Mouse (Mus musculus) spleen, postnatal 0 days (tissue): ENCODE measurements around the gene Slc25a38. TPM values are rescaled to one million over a fixed set of nuclear protein-coding genes. Genes with fewer than 3 reads are reported as not detected.

Experiments
- polyA plus RNA-seq: library from polyadenylated mRNA; unstranded; fragments of >200 nt; fragmentation: Nextera tagmentation; extraction: Ambion mirVana; gene quantifications from 2 replicates; pipeline ENCODE4 v1.2.1, GENCODE M21; 2015

Slc25a38 gene
- polyA plus RNA-seq: 107 and 126 TPM in 2 replicates

GRCm38 (mm10) chr9:120110211-120111018, at the start of gene Slc25a38:
Gene Slc25a38 (plus strand): TSS chr9:120110374.

GRCm38 (mm10) chr9:120069779-120070178, 40.4 kb upstream of the Slc25a38 start, which contains the start of gene Cx3cr1:
Gene Cx3cr1 (minus strand): TSS chr9:120069879.

DNA sequence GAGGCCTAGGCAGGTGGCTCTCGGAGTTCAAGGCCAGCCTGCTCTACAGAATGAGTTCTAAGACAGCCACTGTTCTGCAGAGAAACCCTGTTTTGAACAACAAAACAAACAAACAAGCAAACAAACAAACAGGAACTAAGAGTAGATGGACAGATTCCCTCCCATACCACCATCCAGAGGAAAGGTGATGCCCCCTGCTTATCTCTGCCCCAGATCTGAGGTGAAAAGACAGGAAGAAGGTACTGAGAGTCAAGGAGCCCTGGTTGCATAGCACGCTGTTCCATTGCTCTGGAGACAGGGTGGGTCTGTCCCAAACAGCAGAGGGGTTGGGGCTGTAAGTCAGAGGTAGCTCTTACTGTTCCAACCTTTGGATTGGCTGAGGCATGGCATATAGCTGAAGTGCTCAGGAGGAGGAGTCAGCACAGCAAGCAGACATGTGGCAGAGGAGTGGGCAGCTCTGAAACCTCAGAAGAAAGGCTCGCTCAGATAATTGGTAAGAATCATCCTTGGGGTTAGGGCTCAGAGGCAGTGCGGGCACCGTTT, 18.4 kb upstream of the Slc25a38 start, which contains the start of gene Ccr8:
Gene Ccr8 (plus strand): TSS at position 419 of the 543 bp plus-strand sequence.

DNA sequence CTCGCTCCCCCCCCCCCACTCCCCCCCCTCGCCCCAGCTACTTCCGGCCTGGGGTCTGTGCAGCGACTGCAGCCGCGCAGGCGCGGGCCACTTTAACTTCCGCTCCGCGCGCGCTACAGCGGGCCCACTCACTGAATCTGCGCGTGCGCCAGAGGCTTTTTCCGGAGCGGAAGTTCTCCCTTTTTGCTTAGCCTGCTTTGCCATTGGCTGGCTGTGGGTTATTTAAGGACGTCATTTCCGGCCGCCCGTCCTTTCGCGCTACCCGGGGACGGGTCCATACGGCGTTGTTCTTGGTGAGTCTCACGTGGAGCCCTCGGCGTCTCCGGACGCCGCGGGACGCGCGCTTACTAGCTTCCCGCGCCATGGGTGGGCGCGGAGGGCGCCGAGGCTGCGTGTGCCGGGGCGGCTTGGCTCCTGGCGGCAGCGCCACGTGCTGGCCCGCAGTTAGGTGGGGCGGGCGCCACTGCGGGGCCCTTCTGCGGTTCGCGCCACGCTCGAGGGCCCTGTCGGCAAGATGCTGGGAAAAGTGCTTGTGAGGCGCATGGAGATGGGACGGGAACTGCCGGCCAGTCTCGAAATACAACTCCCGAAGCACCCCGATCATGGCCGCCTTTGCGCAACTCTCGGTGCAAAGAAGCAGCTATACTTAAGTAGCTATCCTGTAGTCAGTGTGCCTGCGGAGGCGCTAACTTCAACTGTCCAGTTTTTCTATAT, 17.5 kb downstream of the Slc25a38 start, which contains the start of gene Rpsa:
Gene Rpsa (plus strand): TSS at position 152 of the 714 bp plus-strand sequence.

DNA sequence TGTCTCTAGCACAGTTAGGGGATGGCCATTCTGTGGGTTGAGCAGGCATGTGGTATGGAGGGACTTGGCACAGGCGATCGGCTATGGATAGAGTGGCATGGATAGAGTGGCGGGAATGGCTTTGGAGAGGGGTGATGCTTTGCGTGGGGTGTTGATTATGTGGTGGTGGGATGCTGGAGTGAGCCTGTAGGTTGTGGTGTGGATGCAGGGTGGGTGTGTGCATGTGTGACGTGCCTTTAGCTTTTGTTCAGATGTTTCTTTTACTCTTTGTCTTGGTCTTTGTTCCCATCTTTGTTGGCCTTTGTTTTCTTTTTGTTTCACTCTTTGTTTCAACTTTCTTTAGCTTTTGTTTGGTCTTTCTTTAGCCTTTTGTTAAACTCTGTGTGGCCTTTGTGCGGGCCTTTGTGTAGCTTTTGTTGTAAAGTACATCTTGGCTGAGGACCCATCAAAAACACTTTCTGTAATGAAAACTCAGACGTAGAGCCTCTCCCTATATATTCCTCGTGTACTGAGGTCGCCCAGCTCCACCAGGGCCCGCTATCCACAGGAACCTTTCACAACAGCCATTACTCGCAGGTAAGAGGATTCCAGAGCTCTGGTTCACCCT, 39.2 kb downstream of the Slc25a38 start, which contains the start of gene Mobp:
Gene Mobp (plus strand): TSS at position 486 of the 607 bp plus-strand sequence.

Other genes starting within 250 kb of the Slc25a38 start
- 19.0 and 22.3 TPM in 2 replicates for gene Wdr48, start 215.5 kb upstream of the Slc25a38 start, polyA plus RNA-seq
- gene Gorasp1, start 172.8 kb upstream of the Slc25a38 start, polyA plus RNA-seq: 8.3 and 10.4 TPM in 2 replicates
- gene Ttc21a, start 172.8 kb upstream of the Slc25a38 start, polyA plus RNA-seq: 0.12 and 0.29 TPM in 2 replicates
- 2.4 and 4.1 TPM in 2 replicates for gene Csrnp1, start 125.7 kb upstream of the Slc25a38 start, polyA plus RNA-seq
- gene Xirp1, start 86.8 kb upstream of the Slc25a38 start, polyA plus RNA-seq: 0.05 TPM in 1 of 2 replicates, not detected in the other
- gene Cx3cr1, start 40.5 kb upstream of the Slc25a38 start, polyA plus RNA-seq: 4.4 and 8.5 TPM in 2 replicates
- 0.43 and 0.79 TPM in 2 replicates for gene Ccr8, start 18.3 kb upstream of the Slc25a38 start, polyA plus RNA-seq
- 1,614 and 1,633 TPM in 2 replicates for gene Rpsa, start 17.3 kb downstream of the Slc25a38 start, polyA plus RNA-seq
- 0.07 TPM in 1 of 2 replicates, not detected in the other for gene Mobp, start 39.3 kb downstream of the Slc25a38 start, polyA plus RNA-seq
- 0.05 and 0.12 TPM in 2 replicates for gene Myrip, start 191.1 kb downstream of the Slc25a38 start, polyA plus RNA-seq